In genomic region chr7:13039181-13039580, GRCm38 (mm10) we compare ENCODE assay signal across 8 mouse cellular contexts. TPM values are rescaled to one million over a fixed set of nuclear protein-coding genes. Genes with fewer than 3 reads are reported as not detected.
DNase-seq lines count a peak whose midpoint lies in the region; ATAC-seq and TF ChIP-seq lines count a peak whose summit lies in the region.

No protein-coding gene starts in this region.

- peaks cover 21% of the 10 kb centered on the region for H3K4me1 ChIP-seq in kidney, postnatal 0 days (replicated peaks; ENCODE audit: insufficient read depth, low read length)
- peaks cover 39% of the 10 kb centered on the region for H3K4me1 ChIP-seq in embryonic facial prominence, embryonic 13.5 days
- H3K4me1 ChIP-seq in intestine, embryonic 15.5 days (replicated peaks), result peaks cover 32% of the 10 kb centered on the region

- peaks cover 21% of the 10 kb centered on the region for H3K79me2 ChIP-seq in myocyte (ENCODE audit: control insufficient read depth, insufficient read depth)

- ATAC-seq in kidney, postnatal 0 days (replicated peaks; ENCODE audit: low FRiP score, low read depth), result no peak
- ATAC-seq in embryonic facial prominence, embryonic 13.5 days (ENCODE audit: insufficient number of reproducible peaks, insufficient read depth, low FRiP score, low TSS enrichment, low read depth), result no peak
- ATAC-seq in intestine, embryonic 15.5 days, result no peak

- peak overlapping the region; percentile 98; the same call in 1 of the 2 replicates for H3K9ac ChIP-seq in kidney, postnatal 0 days (ENCODE audit: low read depth, low read length)
- H3K9ac ChIP-seq in embryonic facial prominence, embryonic 13.5 days, result peak overlapping the region; percentile 99
- H3K9ac ChIP-seq in intestine, embryonic 15.5 days, result peak overlapping the region; percentile 73

- 76% methylated on average over 1 of the region's 1 CpGs for WGBS in kidney, postnatal 0 days
- WGBS in embryonic facial prominence, embryonic 13.5 days, result 86% methylated on average over 1 of the region's 1 CpGs
- 75% methylated on average over 1 of the region's 1 CpGs for WGBS in intestine, embryonic 15.5 days

- H3K4me3 ChIP-seq in kidney, postnatal 0 days (replicated peaks; ENCODE audit: low read depth, low read length), result peak overlapping the region; percentile 81; the same call in 1 of the 2 replicates
- peak overlapping the region; percentile 77 for H3K4me3 ChIP-seq in embryonic facial prominence, embryonic 13.5 days
- 0 out of 2 replicates have a peak overlapping the region, but pooled peaks have one; percentile 87 for H3K4me3 ChIP-seq in intestine, embryonic 15.5 days (replicated peaks)
- peak overlapping the region; percentile 90 for H3K4me3 ChIP-seq in myocyte

- peak overlapping the region; percentile 80 for H3K4me2 ChIP-seq in kidney, postnatal 0 days (ENCODE audit: low read length)
- peak overlapping the region; percentile 88 for H3K4me2 ChIP-seq in embryonic facial prominence, embryonic 13.5 days
- peak overlapping the region; percentile 75 for H3K4me2 ChIP-seq in intestine, embryonic 15.5 days (replicated peaks)
- H3K4me2 ChIP-seq in myocyte (ENCODE audit: low read depth), result peak overlapping the region; percentile 92

- H3K9me3 ChIP-seq in kidney, postnatal 0 days (replicated peaks; ENCODE audit: low read length), result no peaks in the 10 kb centered on the region
- H3K9me3 ChIP-seq in embryonic facial prominence, embryonic 13.5 days, result no peaks in the 10 kb centered on the region
- H3K9me3 ChIP-seq in intestine, embryonic 15.5 days, result no peaks in the 10 kb centered on the region

- H3K27me3 ChIP-seq in kidney, postnatal 0 days (ENCODE audit: insufficient read depth, low read length), result peaks cover 9% of the 10 kb centered on the region
- H3K27me3 ChIP-seq in embryonic facial prominence, embryonic 13.5 days, result peaks cover 36% of the 10 kb centered on the region
- peaks cover 20% of the 10 kb centered on the region for H3K27me3 ChIP-seq in intestine, embryonic 15.5 days (replicated peaks)
- no peaks in the 10 kb centered on the region for H3K27me3 ChIP-seq in myocyte (ENCODE audit: control insufficient read depth, insufficient read depth, insufficient read length)

- TF ChIP-seq CTCF in kidney, postnatal 0 days (IDR thresholded peaks at IDR 0.05; ENCODE audit: low read depth), result no peak

- DNase-seq in kidney, postnatal 0 days (ENCODE audit: low spot score), result no peak
- DNase-seq in kidney, postnatal 14 days, result no peak
- no peak for DNase-seq in embryo, embryonic 10.5 days (ENCODE audit: low spot score)
- DNase-seq in layer of hippocampus, adult 9-11 months, result no peak
- no peak for DNase-seq in layer of hippocampus, postnatal 25 days (ENCODE audit: extremely low spot score in 1 of 2, low spot score in 1 of 2)

- H3K36me3 ChIP-seq in kidney, postnatal 0 days (ENCODE audit: insufficient read depth, low read length), result peaks cover 11% of the 10 kb centered on the region; the same call in 1 of the 2 replicates
- H3K36me3 ChIP-seq in embryonic facial prominence, embryonic 13.5 days, result peaks cover 17% of the 10 kb centered on the region
- H3K36me3 ChIP-seq in intestine, embryonic 15.5 days, result peaks cover 13% of the 10 kb centered on the region; the same call in 1 of the 2 replicates
- peaks cover 8% of the 10 kb centered on the region for H3K36me3 ChIP-seq in myocyte (ENCODE audit: control insufficient read depth, insufficient read depth)

- peak overlapping the region; percentile 93 for H3ac ChIP-seq in myocyte (ENCODE audit: control insufficient read depth, insufficient read length)

- H3K27ac ChIP-seq in kidney, postnatal 0 days, result peak overlapping the region; percentile 100
- H3K27ac ChIP-seq in embryonic facial prominence, embryonic 13.5 days, result peak overlapping the region; percentile 100; the same call in 1 of the 2 replicates
- H3K27ac ChIP-seq in intestine, embryonic 15.5 days, result no peak overlapping the region

- TF ChIP-seq POLR2A in myocyte (IDR thresholded peaks at IDR 0.05; ENCODE audit: insufficient read length, low read depth), result no peak

TF ChIP-seq in myocyte, 11 proteins besides CTCF, POLR2A, EP300 and RAD21:
- TF ChIP-seq POLR2AphosphoS2 (IDR thresholded peaks at IDR 0.05; ENCODE audit: insufficient read length, low read depth), result no peak
- peak in 1 of 3 experiments; percentile 2 for TF ChIP-seq MYOG (IDR thresholded peaks at IDR 0.05; ENCODE audit: control insufficient read depth in 1 of 3, insufficient read depth in 1 of 3, insufficient read length in 2 of 3, low read depth in 2 of 3)
- TF ChIP-seq E2F4 (IDR thresholded peaks at IDR 0.05; ENCODE audit: insufficient read depth), result no peak
- no peak for TF ChIP-seq REST (IDR thresholded peaks at IDR 0.05; ENCODE audit: insufficient read depth, insufficient read length)
TF ChIP-seq in myocyte: peak in this region for 1.

RNA-seq across cellular contexts. Expression of gene Ube2m, which starts 1.1 kb away (rescaled TPM):
- polyA plus RNA-seq in kidney, postnatal 0 days (2015; fragmentation: Nextera tagmentation; extraction: Ambion mirVana), result 123 and 134 TPM in 2 replicates
- polyA plus RNA-seq in embryonic facial prominence, embryonic 13.5 days (2015; fragmentation: Nextera tagmentation; extraction: Ambion mirVana), result 74.0 and 97.2 TPM in 2 replicates
- polyA plus RNA-seq in intestine, embryonic 15.5 days (2015; fragmentation: Nextera tagmentation; extraction: Ambion mirVana), result 109 and 118 TPM in 2 replicates
- 227 TPM for polyA plus RNA-seq in myocyte (2012; fragmentation: generic; extraction: Trizol)
- 100 to 1,000 TPM; 197 to 209 TPM for total RNA-seq in layer of hippocampus, postnatal 25 days (2021)

RNA-seq across cellular contexts. Expression of gene Chmp2a, which starts 4.6 kb away (rescaled TPM):
- polyA plus RNA-seq in kidney, postnatal 0 days (2015; fragmentation: Nextera tagmentation; extraction: Ambion mirVana), result 235 and 240 TPM in 2 replicates
- 129 and 137 TPM in 2 replicates for polyA plus RNA-seq in embryonic facial prominence, embryonic 13.5 days (2015; fragmentation: Nextera tagmentation; extraction: Ambion mirVana)
- 162 and 177 TPM in 2 replicates for polyA plus RNA-seq in intestine, embryonic 15.5 days (2015; fragmentation: Nextera tagmentation; extraction: Ambion mirVana)
- polyA plus RNA-seq in myocyte (2012; fragmentation: generic; extraction: Trizol), result 189 TPM
- 100 to 1,000 TPM; 128 to 149 TPM for total RNA-seq in layer of hippocampus, postnatal 25 days (2021)

RNA-seq across cellular contexts. Expression of gene Mzf1, which starts 15.4 kb away (rescaled TPM):
- 2.3 and 2.6 TPM in 2 replicates for polyA plus RNA-seq in kidney, postnatal 0 days (2015; fragmentation: Nextera tagmentation; extraction: Ambion mirVana)
- polyA plus RNA-seq in embryonic facial prominence, embryonic 13.5 days (2015; fragmentation: Nextera tagmentation; extraction: Ambion mirVana), result 4.1 and 4.4 TPM in 2 replicates
- polyA plus RNA-seq in intestine, embryonic 15.5 days (2015; fragmentation: Nextera tagmentation; extraction: Ambion mirVana), result 2.1 and 2.5 TPM in 2 replicates
- 0.37 TPM for polyA plus RNA-seq in myocyte (2012; fragmentation: generic; extraction: Trizol)
- 10 to 100 TPM; 12.8 to 18.0 TPM for total RNA-seq in layer of hippocampus, postnatal 25 days (2021)

RNA-seq across cellular contexts. Expression of gene Zbtb45, which starts 29.3 kb away (rescaled TPM):
- polyA plus RNA-seq in kidney, postnatal 0 days (2015; fragmentation: Nextera tagmentation; extraction: Ambion mirVana), result 17.4 and 17.5 TPM in 2 replicates
- polyA plus RNA-seq in embryonic facial prominence, embryonic 13.5 days (2015; fragmentation: Nextera tagmentation; extraction: Ambion mirVana), result 27.1 and 27.2 TPM in 2 replicates
- polyA plus RNA-seq in intestine, embryonic 15.5 days (2015; fragmentation: Nextera tagmentation; extraction: Ambion mirVana), result 20.7 and 21.2 TPM in 2 replicates
- 8.2 TPM for polyA plus RNA-seq in myocyte (2012; fragmentation: generic; extraction: Trizol)
- 10 to 100 TPM; 34.4 to 35.3 TPM for total RNA-seq in layer of hippocampus, postnatal 25 days (2021)

RNA-seq across cellular contexts. Expression of gene Trim28, which starts 40.3 kb away (rescaled TPM):
- 195 and 197 TPM in 2 replicates for polyA plus RNA-seq in kidney, postnatal 0 days (2015; fragmentation: Nextera tagmentation; extraction: Ambion mirVana)
- polyA plus RNA-seq in embryonic facial prominence, embryonic 13.5 days (2015; fragmentation: Nextera tagmentation; extraction: Ambion mirVana), result 327 and 337 TPM in 2 replicates
- 218 and 244 TPM in 2 replicates for polyA plus RNA-seq in intestine, embryonic 15.5 days (2015; fragmentation: Nextera tagmentation; extraction: Ambion mirVana)
- 252 TPM for polyA plus RNA-seq in myocyte (2012; fragmentation: generic; extraction: Trizol)
- 100 to 1,000 TPM; 236 to 250 TPM for total RNA-seq in layer of hippocampus, postnatal 25 days (2021)
